Mouse (Mus musculus) embryonic facial prominence, embryonic 12.5 days (tissue): ENCODE results near the gene Tm9sf3. TPM values are rescaled to one million over a fixed set of nuclear protein-coding genes. Genes with fewer than 3 reads are reported as not detected.
A peak's percentile ranks its signal among the peaks of the same experiment; 100 is the strongest.

Source experiments
- ATAC-seq: fragments of 200-750 bp; cut with Nextera tagmentation; 2 replicates; pipeline ENCODE4 v1.8.0; 2017; ENCODE audit not compliant: insufficient number of reproducible peaks, insufficient read depth, low FRiP score, low TSS enrichment
- H3K27ac ChIP-seq: fragments of 300-500 bp; sonication (generic); 2 replicates; pipeline ENCODE4 v1.5.1; 2016; ENCODE audit warnings: mild to moderate bottlenecking
- H3K27me3 ChIP-seq: fragments of 300-500 bp; sonication (generic); 2 replicates; pipeline ENCODE4 v1.6.1; 2016; ENCODE audit warnings: mild to moderate bottlenecking, moderate library complexity
- H3K36me3 ChIP-seq: fragments of 300-500 bp; sonication (generic); 2 replicates; pipeline ENCODE4 v1.6.1; 2016; ENCODE audit warnings: mild to moderate bottlenecking
- H3K4me1 ChIP-seq: fragments of 300-500 bp; sonication (generic); 2 replicates; pipeline ENCODE4 v1.6.1; 2016
- H3K4me2 ChIP-seq: fragments of 300-500 bp; sonication (generic); replicated peaks from 2 replicates; pipeline ENCODE4 v1.6.1; 2016; ENCODE audit warnings: mild to moderate bottlenecking, moderate library complexity
- H3K4me3 ChIP-seq: fragments of 300-500 bp; sonication (generic); 2 replicates; pipeline ENCODE4 v1.5.1; 2016; ENCODE audit warnings: mild to moderate bottlenecking
- H3K9ac ChIP-seq: fragments of 300-500 bp; sonication (generic); 2 replicates; pipeline ENCODE4 v1.6.1; 2016; ENCODE audit warnings: mild to moderate bottlenecking, moderate library complexity
- H3K9me3 ChIP-seq: fragments of 300-500 bp; sonication (generic); 2 replicates; pipeline ENCODE4 v1.6.1; 2016; ENCODE audit warnings: mild to moderate bottlenecking, moderate library complexity
- WGBS: fragments of 180-500 bp; shearing (Covaris S2); methylation state at CpG from one replicate; pipeline ENCODE4 v1.1.7; 2016; 5-methylcytosine and 5-hydroxymethylcytosine counted together
- polyA plus RNA-seq: library from polyadenylated mRNA; unstranded; fragments of >200 nt; fragmentation: Nextera tagmentation; extraction: Ambion mirVana; gene quantifications from 2 replicates; pipeline ENCODE4 v1.2.1, GENCODE M21; 2016

The Tm9sf3 gene
- polyA plus RNA-seq, 1 experiment from 2014 or later = 160 TPM

DNA sequence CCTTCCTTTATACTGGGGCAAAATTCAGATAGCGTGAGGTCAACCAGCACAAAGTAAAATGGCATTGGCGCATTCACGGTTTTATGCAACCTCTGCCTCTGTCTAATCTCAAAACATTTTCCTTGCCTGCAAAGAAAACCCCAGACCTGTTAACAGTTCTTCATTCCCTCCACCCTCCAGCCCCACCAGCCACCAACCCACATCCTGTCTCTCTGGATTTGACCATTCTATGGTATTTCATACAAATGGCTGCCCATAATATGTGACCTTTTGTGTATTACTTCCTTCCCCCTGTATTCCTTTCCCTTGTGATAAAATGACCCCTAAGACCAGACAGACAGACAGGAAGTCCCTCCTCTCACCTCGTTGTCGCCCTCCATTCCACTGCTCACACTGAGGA is 18.9 kb upstream of the Tm9sf3 start:
- Histone ChIP-seq H3K4me1 (no peaks in the 10 kb centered on the region), H3K27ac (no peak overlapping the region), H3K9ac (no peak overlapping the region), H3K27me3 (no peaks in the 10 kb centered on the region), H3K4me2 (no peak overlapping the region), H3K4me3 (no peak overlapping the region), H3K9me3 (no peaks in the 10 kb centered on the region), H3K36me3 (no peaks in the 10 kb centered on the region)
- no peak for ATAC-seq
- 75% methylated on average over 5 of the region's 5 CpGs for WGBS

DNA sequence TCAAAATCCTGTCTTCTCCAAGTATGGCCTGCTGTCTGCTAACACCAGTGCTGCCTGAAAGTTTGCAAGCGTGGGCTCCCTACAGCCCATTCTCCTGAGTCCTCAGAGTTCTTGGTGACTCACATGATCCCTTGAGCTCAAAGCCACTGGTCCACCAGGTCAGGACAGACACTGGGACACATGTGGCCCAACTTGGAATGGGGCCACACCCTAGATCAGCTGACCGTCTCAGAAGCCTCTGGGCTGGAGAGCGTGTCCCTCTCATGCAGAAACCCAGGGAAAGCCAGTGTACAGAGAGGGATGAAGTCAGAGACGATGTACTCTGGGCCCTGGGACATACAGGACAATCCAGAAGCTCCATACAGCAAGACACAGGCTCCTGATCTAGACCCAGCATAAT is 18.4 kb upstream of the Tm9sf3 start:
- no peaks in the 10 kb centered on the region for H3K27me3 ChIP-seq
- no peaks in the 10 kb centered on the region for H3K9me3 ChIP-seq
- H3K4me2 ChIP-seq = no peak overlapping the region
- no peaks in the 10 kb centered on the region for H3K36me3 ChIP-seq
- no peaks in the 10 kb centered on the region for H3K4me1 ChIP-seq
- ATAC-seq = no peak
- no peak overlapping the region for H3K27ac ChIP-seq
- 83% methylated on average over 4 of the region's 4 CpGs for WGBS
- H3K4me3 ChIP-seq = no peak overlapping the region
- no peak overlapping the region for H3K9ac ChIP-seq

DNA sequence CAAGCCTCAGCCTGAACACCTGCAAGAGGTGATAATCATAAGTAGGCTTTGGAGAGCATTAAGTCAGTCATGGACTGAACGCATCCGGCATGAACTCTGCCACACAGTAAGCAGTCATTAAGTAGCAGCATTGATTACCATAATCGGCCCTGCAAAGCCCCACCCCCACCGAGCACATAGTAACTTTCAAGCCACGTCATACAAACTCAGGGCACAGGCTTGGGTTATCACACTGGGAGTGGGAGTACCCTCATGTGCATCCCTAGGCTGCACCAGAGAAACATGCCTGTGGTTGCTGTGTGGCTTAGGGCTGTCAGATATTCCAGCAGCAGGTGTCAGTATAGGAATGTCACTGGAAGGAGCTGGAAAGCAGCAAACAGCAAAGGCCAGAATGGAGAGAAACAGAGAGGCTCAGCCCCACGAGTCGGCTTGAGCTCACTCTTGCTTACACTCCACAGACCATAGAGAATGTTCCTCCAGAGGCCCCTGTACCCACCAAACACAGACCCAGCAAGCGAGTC is 16.0 kb upstream of the Tm9sf3 start:
- no peak overlapping the region for H3K27ac ChIP-seq
- no peaks in the 10 kb centered on the region for H3K4me1 ChIP-seq
- H3K4me3 ChIP-seq = no peak overlapping the region
- WGBS = 69% methylated on average over 8 of the region's 8 CpGs
- H3K4me2 ChIP-seq = no peak overlapping the region
- no peaks in the 10 kb centered on the region for H3K27me3 ChIP-seq
- H3K36me3 ChIP-seq = no peaks in the 10 kb centered on the region
- no peak overlapping the region for H3K9ac ChIP-seq
- H3K9me3 ChIP-seq = no peaks in the 10 kb centered on the region
- ATAC-seq = no peak

DNA sequence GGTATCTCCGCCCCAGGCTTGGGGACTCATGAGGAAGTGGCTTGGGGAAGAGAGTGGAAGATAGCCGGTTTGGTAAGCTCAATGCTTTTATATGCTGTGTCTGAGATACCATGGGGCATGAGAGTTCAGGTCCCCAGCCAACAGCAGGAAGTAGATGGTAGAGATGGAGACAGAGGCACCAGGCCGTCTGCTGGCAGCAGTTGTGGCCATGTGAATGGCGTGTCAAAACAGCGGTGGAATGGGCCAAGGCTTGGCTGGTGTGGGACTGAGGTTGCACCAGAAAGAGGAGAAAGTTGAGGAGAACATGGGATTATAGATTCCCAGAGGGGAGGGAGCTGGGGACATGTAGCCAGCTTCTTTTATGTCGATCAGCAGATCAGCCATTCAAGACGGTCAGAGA is 14.8 kb upstream of the Tm9sf3 start:
- H3K4me2 ChIP-seq = no peak overlapping the region
- H3K27me3 ChIP-seq = no peaks in the 10 kb centered on the region
- no peaks in the 10 kb centered on the region for H3K36me3 ChIP-seq
- no peak for ATAC-seq
- 84% methylated on average over 7 of the region's 7 CpGs for WGBS
- H3K9me3 ChIP-seq = no peaks in the 10 kb centered on the region
- no peak overlapping the region for H3K9ac ChIP-seq
- H3K4me1 ChIP-seq = no peaks in the 10 kb centered on the region
- no peak overlapping the region for H3K27ac ChIP-seq
- no peak overlapping the region for H3K4me3 ChIP-seq

DNA sequence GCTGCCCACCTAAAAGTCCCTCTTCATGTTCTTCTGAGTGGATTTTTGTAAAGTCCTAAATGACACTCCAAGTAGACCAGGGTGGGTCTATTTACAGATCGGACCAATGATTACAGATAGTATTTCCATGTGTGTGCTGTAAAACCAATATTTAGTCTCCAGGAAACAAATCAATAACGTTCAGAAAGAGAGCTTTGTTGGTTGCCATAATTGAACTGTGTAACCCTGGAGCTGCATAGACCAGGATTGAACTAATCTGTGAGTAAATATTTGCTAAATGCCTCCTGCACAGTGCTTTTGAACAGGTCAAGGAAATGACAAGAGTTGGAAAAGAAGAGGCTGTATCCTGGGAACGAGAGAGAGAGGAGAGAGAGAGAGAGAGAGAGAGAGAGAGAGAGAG is 11.8 kb upstream of the Tm9sf3 start:
- Histone ChIP-seq H3K27ac (no peak overlapping the region), H3K4me3 (no peak overlapping the region), H3K4me1 (no peaks in the 10 kb centered on the region), H3K36me3 (no peaks in the 10 kb centered on the region), H3K9ac (no peak overlapping the region), H3K27me3 (no peaks in the 10 kb centered on the region), H3K9me3 (no peaks in the 10 kb centered on the region), H3K4me2 (no peak overlapping the region)
- no peak for ATAC-seq
- WGBS = 63% methylated on average over 3 of the region's 3 CpGs

DNA sequence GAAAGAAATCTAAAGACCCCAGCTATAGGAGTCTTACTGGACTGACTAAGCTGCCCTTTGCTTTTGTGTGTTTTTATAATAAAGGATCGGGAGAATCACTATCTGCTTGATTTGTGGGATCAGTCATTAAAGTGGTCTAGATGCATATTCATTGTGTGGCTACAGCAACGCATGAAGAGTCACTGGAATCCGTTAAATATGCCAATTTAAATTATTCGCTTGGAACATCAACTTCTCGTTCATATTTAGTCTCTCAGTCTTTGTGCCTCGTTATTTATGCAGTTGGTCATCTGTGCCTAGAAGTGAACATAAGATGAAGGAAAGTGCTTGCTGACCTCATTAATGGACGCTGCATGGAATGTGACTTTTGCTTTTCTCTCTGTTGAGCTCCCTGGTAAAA is 7.1 kb upstream of the Tm9sf3 start:
- H3K36me3 ChIP-seq = no peaks in the 10 kb centered on the region
- H3K4me3 ChIP-seq = no peak overlapping the region
- no peaks in the 10 kb centered on the region for H3K4me1 ChIP-seq
- no peak overlapping the region for H3K4me2 ChIP-seq
- H3K27ac ChIP-seq = no peak overlapping the region
- H3K27me3 ChIP-seq = no peaks in the 10 kb centered on the region
- ATAC-seq = no peak
- H3K9ac ChIP-seq = no peak overlapping the region
- no peaks in the 10 kb centered on the region for H3K9me3 ChIP-seq
- 81% methylated on average over 7 of the region's 7 CpGs for WGBS

DNA sequence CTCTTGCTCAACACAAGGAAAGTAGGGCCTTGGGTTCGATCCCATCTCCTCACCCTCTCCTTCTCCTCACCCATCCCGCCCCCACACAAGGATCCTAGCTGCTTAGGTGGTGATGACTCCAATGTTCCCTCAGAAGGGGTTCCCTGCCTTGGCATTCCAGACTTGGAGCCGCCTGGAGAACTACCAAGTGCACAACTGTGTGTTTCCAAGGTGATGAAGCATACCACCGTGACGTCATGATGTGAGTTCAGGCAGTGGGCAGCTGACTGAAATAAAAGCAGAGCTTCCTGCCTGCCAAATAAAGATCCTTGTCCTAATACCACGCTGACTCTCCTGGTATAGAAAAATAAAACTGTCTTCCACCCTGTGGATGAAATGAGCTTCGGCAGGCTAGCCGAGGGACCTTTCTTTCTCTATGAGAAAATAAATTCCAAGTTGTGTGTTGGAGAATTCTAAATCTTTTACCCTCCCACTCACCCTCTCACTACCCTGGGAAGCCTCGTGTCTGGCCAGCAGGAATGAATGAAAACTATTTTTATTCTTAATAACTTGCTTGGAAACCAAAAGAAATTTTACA is 6.4 kb upstream of the Tm9sf3 start:
- H3K4me1 ChIP-seq = no peaks in the 10 kb centered on the region
- WGBS = 63% methylated on average over 9 of the region's 9 CpGs
- no peaks in the 10 kb centered on the region for H3K9me3 ChIP-seq
- no peak overlapping the region for H3K27ac ChIP-seq
- no peak overlapping the region for H3K4me3 ChIP-seq
- H3K27me3 ChIP-seq = no peaks in the 10 kb centered on the region
- no peaks in the 10 kb centered on the region for H3K36me3 ChIP-seq
- ATAC-seq = no peak
- no peak overlapping the region for H3K9ac ChIP-seq
- H3K4me2 ChIP-seq = no peak overlapping the region

DNA sequence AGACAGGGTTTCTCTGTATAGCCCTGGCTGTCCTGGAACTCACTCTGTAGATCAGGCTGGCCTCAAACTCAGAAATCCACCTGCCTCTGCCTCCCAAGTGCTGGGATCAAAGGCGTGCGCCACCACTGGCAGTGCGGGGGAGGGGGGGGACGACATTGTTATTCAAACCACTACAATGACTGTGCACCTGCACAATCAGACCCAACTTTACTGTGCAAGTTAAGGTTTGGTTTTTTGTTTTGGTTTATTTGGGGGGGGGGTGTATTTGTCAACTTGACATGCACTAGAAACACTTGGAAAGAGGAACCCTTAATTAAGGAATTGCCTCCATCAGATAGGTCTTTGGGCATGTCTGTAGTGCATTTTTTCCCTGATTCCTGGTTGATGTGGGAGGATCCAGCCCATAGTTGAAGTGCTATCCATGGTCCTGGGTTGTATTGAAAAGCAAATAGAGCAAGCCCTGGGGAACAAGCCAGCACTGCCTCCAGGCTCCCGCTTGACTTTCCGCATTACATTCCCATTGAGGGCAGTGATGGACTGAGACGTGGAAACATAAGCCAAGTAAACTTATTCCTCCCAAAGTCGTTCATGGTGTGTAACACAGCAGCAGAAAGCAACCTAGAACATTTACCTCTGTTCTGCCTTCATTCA is 2.6 kb upstream of the Tm9sf3 start:
- no peaks in the 10 kb centered on the region for H3K36me3 ChIP-seq
- H3K9me3 ChIP-seq = no peaks in the 10 kb centered on the region
- H3K4me2 ChIP-seq = no peak overlapping the region
- peaks cover 12% of the 10 kb centered on the region for H3K4me1 ChIP-seq
- ATAC-seq = no peak
- no peak overlapping the region for H3K27ac ChIP-seq
- no peaks in the 10 kb centered on the region for H3K27me3 ChIP-seq
- 55% methylated on average over 8 of the region's 8 CpGs for WGBS
- H3K4me3 ChIP-seq = no peak overlapping the region
- H3K9ac ChIP-seq = no peak overlapping the region

DNA sequence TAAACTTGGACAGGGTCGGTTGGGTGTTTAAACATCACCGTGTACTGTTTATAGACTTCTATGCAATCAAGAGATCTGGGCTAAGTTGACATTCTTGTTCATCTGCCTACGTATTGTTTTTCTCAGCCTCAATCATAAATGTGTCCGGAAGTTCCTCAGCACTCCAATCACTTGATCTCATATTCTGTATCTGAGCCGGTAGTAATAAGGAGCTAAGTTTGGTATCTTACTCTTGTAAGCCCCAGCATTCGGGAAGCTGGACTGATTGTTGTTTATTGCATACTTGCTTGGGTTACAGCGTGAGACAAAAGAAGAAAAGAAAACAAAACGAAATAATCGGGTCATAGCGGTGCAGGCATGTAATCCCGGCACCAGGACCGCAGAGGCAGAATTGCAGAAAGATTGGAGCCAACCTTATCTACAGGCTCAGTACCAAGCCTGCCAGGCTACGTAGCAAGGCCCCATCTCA is 568 bp upstream of the Tm9sf3 start:
- Histone ChIP-seq H3K4me3 (peak overlapping the region; percentile 88), H3K27ac (peak overlapping the region; percentile 97), H3K27me3 (no peaks in the 10 kb centered on the region), H3K9ac (peak overlapping the region; percentile 97), H3K4me1 (peaks cover 13% of the 10 kb centered on the region), H3K9me3 (no peaks in the 10 kb centered on the region), H3K4me2 (peak overlapping the region; percentile 69), H3K36me3 (no peaks in the 10 kb centered on the region)
- ATAC-seq = no peak
- WGBS = 36% methylated on average over 13 of the region's 13 CpGs

DNA sequence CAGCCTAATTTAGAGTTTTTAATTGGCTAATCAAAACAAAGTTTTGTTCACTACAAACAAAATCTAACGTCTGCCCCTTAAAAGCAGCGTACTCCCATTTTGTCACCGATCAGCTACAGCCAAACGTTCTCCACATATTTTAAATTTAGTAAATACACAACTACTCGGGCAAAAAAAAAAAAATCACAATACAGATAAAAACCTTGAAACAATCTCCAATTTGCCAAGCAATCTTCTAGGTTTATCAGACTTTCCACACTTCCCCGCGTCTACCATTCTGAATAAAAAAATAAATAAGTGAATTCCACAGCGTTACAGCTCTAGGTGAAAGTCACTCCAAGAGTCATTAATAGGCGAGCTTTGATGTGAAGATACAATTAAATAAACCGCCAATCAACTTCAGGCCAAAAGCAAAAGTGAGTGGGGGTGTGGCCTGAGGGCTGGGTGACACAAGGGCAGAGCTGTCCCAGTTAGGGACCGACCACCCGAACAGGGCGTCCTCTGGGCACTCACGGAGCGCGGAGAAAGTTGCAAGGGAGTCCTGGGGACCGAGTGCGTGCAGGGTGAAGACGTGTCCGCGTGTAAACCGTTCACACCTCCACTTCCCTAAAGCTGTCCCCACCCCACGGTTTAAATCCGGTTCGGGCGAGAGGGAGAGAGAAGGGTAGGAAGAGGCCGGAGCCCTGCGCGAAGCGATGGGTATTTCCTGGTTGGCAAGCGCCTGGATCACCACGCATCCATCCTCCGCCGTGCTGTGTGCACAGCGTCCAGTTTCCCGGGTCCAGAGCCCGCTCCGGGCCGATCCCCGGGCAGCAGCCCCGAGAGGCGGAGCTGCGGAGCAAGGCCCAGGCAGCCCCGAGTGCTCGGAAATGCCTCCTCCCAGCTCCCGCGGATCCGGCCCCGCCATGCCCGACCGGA is 826 bp downstream of the Tm9sf3 start:
- Histone ChIP-seq H3K36me3 (no peaks in the 10 kb centered on the region), H3K9me3 (no peaks in the 10 kb centered on the region), H3K9ac (peak overlapping the region; percentile 97), H3K27me3 (no peaks in the 10 kb centered on the region), H3K27ac (peak overlapping the region; percentile 97), H3K4me1 (peaks cover 14% of the 10 kb centered on the region), H3K4me2 (peak overlapping the region; percentile 69), H3K4me3 (peak overlapping the region; percentile 88)
- WGBS = 5% methylated on average over 51 of the region's 51 CpGs
- peak; percentile 79 for ATAC-seq

DNA sequence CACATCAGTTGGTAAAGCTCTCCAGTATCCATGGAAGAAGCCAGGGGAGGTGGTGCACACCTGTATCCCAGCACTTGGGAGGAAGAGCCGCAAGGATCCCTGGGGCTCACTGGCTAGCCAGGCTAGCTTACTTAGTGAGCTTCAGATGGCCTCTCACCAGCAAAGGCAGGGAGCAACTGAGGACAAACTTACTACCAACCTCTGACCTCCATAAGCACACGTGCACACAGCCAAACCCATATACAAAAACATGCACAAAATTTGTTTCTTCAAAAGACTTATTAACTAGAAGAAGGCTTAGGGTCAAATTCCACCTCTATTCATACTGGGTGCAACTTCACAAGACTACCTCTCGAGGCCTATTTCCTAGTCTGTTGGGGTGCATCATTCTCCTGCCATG is 3.1 kb downstream of the Tm9sf3 start:
- Histone ChIP-seq H3K9me3 (no peaks in the 10 kb centered on the region), H3K27me3 (no peaks in the 10 kb centered on the region), H3K36me3 (no peaks in the 10 kb centered on the region), H3K4me2 (no peak overlapping the region), H3K4me3 (no peak overlapping the region), H3K27ac (no peak overlapping the region), H3K9ac (no peak overlapping the region), H3K4me1 (peaks cover 16% of the 10 kb centered on the region)
- 83% methylated on average over 3 of the region's 3 CpGs for WGBS
- no peak for ATAC-seq

DNA sequence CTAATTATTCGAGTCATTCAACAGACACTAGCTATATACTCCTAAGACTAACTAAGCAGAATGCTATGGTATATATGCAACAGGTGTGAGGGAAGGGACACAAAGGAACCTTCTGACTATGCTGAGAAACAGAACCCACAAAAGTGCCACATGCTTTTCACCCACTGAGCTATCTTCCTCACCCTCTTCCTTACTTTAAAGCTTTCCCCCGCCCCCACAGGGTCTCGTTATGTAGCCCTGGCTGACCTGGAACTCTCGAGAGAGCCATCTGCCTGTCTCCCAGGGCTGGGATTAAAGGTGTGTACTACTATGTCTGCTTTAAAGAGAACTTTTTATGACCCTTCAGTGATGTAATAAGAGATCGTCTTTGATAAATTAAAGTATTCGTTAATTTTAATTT is 4.5 kb downstream of the Tm9sf3 start:
- Histone ChIP-seq H3K9ac (no peak overlapping the region), H3K27me3 (no peaks in the 10 kb centered on the region), H3K4me3 (no peak overlapping the region), H3K27ac (no peak overlapping the region), H3K36me3 (no peaks in the 10 kb centered on the region), H3K4me2 (no peak overlapping the region), H3K9me3 (no peaks in the 10 kb centered on the region), H3K4me1 (peaks cover 11% of the 10 kb centered on the region)
- no peak for ATAC-seq
- 82% methylated on average over 6 of the region's 6 CpGs for WGBS
